Mouse (Mus musculus) embryonic facial prominence, embryonic 12.5 days (tissue): ENCODE measurements at regions not wholly inside any gene's neighbourhood (a gene's known extent, or its start where the extent isn't known, plus 50 kb on each side); places are given as distances from the start of the nearest gene placed in this dataset.

Source experiments
- ATAC-seq: fragments of 200-750 bp; cut with Nextera tagmentation; 2 replicates; pipeline ENCODE4 v1.8.0; 2017; ENCODE audit not compliant: insufficient number of reproducible peaks, insufficient read depth, low FRiP score, low TSS enrichment
- H3K27ac ChIP-seq: fragments of 300-500 bp; sonication (generic); 2 replicates; pipeline ENCODE4 v1.5.1; 2016; ENCODE audit warnings: mild to moderate bottlenecking
- H3K27me3 ChIP-seq: fragments of 300-500 bp; sonication (generic); 2 replicates; pipeline ENCODE4 v1.6.1; 2016; ENCODE audit warnings: mild to moderate bottlenecking, moderate library complexity
- H3K36me3 ChIP-seq: fragments of 300-500 bp; sonication (generic); 2 replicates; pipeline ENCODE4 v1.6.1; 2016; ENCODE audit warnings: mild to moderate bottlenecking
- H3K4me1 ChIP-seq: fragments of 300-500 bp; sonication (generic); 2 replicates; pipeline ENCODE4 v1.6.1; 2016
- H3K4me2 ChIP-seq: fragments of 300-500 bp; sonication (generic); replicated peaks from 2 replicates; pipeline ENCODE4 v1.6.1; 2016; ENCODE audit warnings: mild to moderate bottlenecking, moderate library complexity
- H3K4me3 ChIP-seq: fragments of 300-500 bp; sonication (generic); 2 replicates; pipeline ENCODE4 v1.5.1; 2016; ENCODE audit warnings: mild to moderate bottlenecking
- H3K9ac ChIP-seq: fragments of 300-500 bp; sonication (generic); 2 replicates; pipeline ENCODE4 v1.6.1; 2016; ENCODE audit warnings: mild to moderate bottlenecking, moderate library complexity
- H3K9me3 ChIP-seq: fragments of 300-500 bp; sonication (generic); 2 replicates; pipeline ENCODE4 v1.6.1; 2016; ENCODE audit warnings: mild to moderate bottlenecking, moderate library complexity
- WGBS: fragments of 180-500 bp; shearing (Covaris S2); methylation state at CpG from one replicate; pipeline ENCODE4 v1.1.7; 2016; 5-methylcytosine and 5-hydroxymethylcytosine counted together

DNA sequence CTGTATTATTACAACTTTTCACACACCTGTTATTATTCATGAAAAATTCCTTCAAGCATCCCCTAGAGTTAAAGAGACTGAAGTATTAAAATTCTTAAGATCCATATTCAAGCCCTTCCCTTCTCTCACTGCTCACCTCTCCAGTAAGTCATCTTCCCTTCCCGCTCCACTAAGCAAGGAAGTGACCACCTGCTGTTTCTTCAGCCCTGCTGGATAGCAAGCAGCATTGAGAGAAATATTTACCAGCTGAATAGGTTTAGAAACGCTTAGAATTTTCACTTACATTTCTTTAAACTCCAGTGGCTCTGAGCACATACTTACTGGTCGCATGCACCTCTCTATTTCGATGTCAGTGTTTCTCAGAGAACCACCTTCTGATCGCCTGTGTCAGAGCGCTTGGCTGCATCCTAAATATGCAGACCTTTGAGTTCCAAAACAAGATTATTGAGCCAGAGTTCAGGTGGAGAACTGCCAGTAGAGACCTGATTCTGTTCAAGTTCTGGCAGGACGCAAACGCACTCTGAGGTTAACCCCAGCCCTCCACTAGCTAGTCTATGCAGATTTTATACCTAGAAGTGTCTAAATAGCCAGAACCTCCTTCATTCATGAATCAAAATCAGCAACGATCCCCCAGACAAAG is 314.9 kb downstream of the Mllt3 start:
- H3K4me3 ChIP-seq: no peak overlapping the region
- no peaks in the 10 kb centered on the region for H3K4me1 ChIP-seq
- H3K4me2 ChIP-seq: no peak overlapping the region
- H3K27me3 ChIP-seq: no peaks in the 10 kb centered on the region
- 56% methylated on average over 9 of the region's 9 CpGs for WGBS
- no peaks in the 10 kb centered on the region for H3K36me3 ChIP-seq
- ATAC-seq: no peak
- H3K9ac ChIP-seq: no peak overlapping the region
- H3K27ac ChIP-seq: no peak overlapping the region
- H3K9me3 ChIP-seq: no peaks in the 10 kb centered on the region

DNA sequence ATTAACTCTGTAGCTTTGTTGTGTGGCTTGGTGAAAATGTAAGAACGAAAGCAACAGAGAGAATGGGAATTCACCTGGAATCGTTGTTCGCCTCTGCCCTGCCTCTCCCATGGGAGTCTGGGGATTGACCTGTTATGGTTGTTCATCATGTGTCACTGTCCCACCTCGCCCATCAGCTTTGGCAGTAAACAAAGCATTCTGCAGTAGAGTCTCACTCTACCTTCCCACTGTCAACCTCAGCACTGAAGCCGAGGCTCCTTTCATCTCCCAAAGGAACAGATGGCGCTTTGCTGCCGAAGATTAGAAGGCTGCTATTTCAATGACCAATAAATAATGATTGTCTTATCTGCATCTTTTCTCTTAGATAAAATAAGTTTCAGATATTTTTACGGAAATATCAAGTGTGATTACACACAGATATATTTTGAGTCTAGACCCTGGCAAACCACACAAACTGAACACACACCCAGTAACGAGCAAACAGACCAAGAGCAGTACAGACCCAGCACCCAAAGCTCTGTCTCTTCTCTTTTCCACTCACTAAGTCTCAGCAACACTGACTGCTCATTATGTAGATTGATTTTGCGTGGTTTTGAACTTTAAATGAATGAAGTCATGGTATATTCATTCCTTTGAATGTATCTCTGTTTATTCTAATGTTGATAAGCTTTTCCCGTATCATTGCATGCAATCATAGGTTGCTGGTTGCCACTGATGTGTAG is 317.8 kb downstream of the Mllt3 start:
- Histone ChIP-seq H3K9ac (no peak overlapping the region), H3K4me3 (no peak overlapping the region), H3K36me3 (no peaks in the 10 kb centered on the region), H3K4me1 (no peaks in the 10 kb centered on the region), H3K9me3 (no peaks in the 10 kb centered on the region), H3K4me2 (no peak overlapping the region), H3K27me3 (no peaks in the 10 kb centered on the region), H3K27ac (no peak overlapping the region)
- 77% methylated on average over 11 of the region's 11 CpGs for WGBS
- ATAC-seq: no peak

DNA sequence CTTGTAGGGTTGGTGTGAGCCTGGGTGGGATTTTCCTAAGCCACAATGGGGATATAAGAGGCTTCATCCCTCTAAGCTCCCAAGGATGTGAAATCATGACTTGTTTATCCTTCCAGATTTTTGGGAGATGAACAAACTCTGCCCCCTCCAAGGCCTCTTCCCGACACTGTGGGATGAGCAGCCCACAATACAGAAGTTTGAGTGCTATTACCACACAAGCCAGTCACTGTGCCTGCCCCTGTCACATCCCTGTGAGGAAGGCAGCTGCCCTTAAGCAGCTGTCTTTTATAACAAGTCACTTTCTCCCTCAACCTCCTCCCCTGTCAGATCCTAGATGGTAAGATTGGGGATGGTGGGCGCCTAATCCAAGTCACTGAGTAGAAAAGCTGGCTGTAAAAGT is 320.5 kb downstream of the Mllt3 start:
- H3K27me3 ChIP-seq: no peaks in the 10 kb centered on the region
- no peaks in the 10 kb centered on the region for H3K4me1 ChIP-seq
- ATAC-seq: no peak
- 62% methylated on average over 2 of the region's 2 CpGs for WGBS
- no peak overlapping the region for H3K27ac ChIP-seq
- H3K4me2 ChIP-seq: no peak overlapping the region
- H3K9me3 ChIP-seq: no peaks in the 10 kb centered on the region
- no peak overlapping the region for H3K9ac ChIP-seq
- no peak overlapping the region for H3K4me3 ChIP-seq
- H3K36me3 ChIP-seq: no peaks in the 10 kb centered on the region

- Histone ChIP-seq H3K4me3 (no peak overlapping the region), H3K9me3 (no peaks in the 10 kb centered on the region), H3K27me3 (no peaks in the 10 kb centered on the region), H3K4me2 (no peak overlapping the region), H3K36me3 (no peaks in the 10 kb centered on the region), H3K9ac (no peak overlapping the region), H3K4me1 (no peaks in the 10 kb centered on the region), H3K27ac (no peak overlapping the region)
- no peak for ATAC-seq
- 90% methylated on average over 3 of the region's 3 CpGs for WGBS
Observed at GRCm38 (mm10) chr4:87712286-87712685, 320.9 kb downstream of the Mllt3 start.

- Histone ChIP-seq H3K4me1 (no peaks in the 10 kb centered on the region), H3K4me3 (no peak overlapping the region), H3K4me2 (no peak overlapping the region), H3K36me3 (no peaks in the 10 kb centered on the region), H3K9ac (no peak overlapping the region), H3K27me3 (no peaks in the 10 kb centered on the region), H3K9me3 (no peaks in the 10 kb centered on the region), H3K27ac (no peak overlapping the region)
- no peak for ATAC-seq
- WGBS: 88% methylated on average over 8 of the region's 8 CpGs
Observed at GRCm38 (mm10) chr4:87711185-87711827, 321.9 kb downstream of the Mllt3 start.

- Histone ChIP-seq H3K4me3 (no peak overlapping the region), H3K9me3 (no peaks in the 10 kb centered on the region), H3K9ac (no peak overlapping the region), H3K4me1 (no peaks in the 10 kb centered on the region), H3K27me3 (no peaks in the 10 kb centered on the region), H3K27ac (no peak overlapping the region), H3K4me2 (no peak overlapping the region), H3K36me3 (no peaks in the 10 kb centered on the region)
- 13% methylated on average over 5 of the region's 5 CpGs for WGBS
- ATAC-seq: no peak
Observed at GRCm38 (mm10) chr4:87708981-87709645, 324.1 kb downstream of the Mllt3 start.

DNA sequence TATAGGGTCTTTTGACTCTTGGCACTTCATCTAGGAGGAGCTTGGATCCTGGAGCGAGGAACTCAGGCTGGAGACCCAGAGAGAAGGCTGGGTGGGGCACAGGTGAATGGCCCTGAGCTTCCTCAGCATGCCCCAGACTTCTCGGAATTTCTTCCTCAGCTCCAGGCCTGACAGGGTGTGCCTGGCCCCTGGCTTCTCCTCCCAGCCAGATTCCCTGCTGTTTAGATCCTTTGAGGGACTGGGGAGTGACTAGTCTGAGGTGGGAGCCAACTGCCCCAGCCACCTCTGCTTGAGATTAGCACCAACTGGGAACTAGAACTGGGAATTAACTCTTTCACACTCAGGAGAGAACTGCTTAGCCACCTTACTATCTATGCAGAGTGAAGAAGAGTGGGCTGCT is 325.8 kb downstream of the Mllt3 start:
- no peak overlapping the region for H3K9ac ChIP-seq
- no peak for ATAC-seq
- no peak overlapping the region for H3K27ac ChIP-seq
- H3K36me3 ChIP-seq: no peaks in the 10 kb centered on the region
- H3K9me3 ChIP-seq: no peaks in the 10 kb centered on the region
- 56% methylated on average over 2 of the region's 2 CpGs for WGBS
- no peak overlapping the region for H3K4me2 ChIP-seq
- no peak overlapping the region for H3K4me3 ChIP-seq
- no peaks in the 10 kb centered on the region for H3K4me1 ChIP-seq
- no peaks in the 10 kb centered on the region for H3K27me3 ChIP-seq

GRCm38 (mm10) chr4:87702834-87703233 is 330.3 kb downstream of the Mllt3 start:
- H3K27ac ChIP-seq: no peak overlapping the region
- H3K27me3 ChIP-seq: no peaks in the 10 kb centered on the region
- 64% methylated on average over 4 of the region's 4 CpGs for WGBS
- no peaks in the 10 kb centered on the region for H3K36me3 ChIP-seq
- H3K4me3 ChIP-seq: no peak overlapping the region
- H3K4me1 ChIP-seq: peaks cover 14% of the 10 kb centered on the region
- H3K4me2 ChIP-seq: no peak overlapping the region
- H3K9ac ChIP-seq: no peak overlapping the region
- ATAC-seq: no peak
- H3K9me3 ChIP-seq: no peaks in the 10 kb centered on the region

DNA sequence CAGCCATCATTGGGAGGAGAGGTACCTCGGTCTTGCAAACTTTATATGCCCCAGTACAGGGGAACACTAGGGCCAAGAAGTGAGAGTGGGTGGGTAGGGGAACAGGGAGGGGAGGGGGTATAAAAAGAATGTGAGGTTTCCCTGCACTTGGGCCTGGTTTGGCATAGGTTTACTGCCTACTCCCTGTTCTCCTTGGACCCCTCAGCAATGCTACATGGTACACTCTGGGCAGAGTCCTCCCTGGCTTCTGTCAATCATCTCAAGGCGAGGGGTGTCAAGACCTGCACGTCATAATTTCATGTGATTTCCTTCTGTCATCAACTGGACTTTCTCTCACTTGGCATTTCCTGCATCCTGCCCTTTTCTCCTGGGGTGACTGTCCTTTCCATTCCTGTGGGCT is 330.9 kb downstream of the Mllt3 start:
- whole genome bisulfite sequencing: 76% methylated on average over 3 of the region's 3 CpGs
- no peak for ATAC-seq

DNA sequence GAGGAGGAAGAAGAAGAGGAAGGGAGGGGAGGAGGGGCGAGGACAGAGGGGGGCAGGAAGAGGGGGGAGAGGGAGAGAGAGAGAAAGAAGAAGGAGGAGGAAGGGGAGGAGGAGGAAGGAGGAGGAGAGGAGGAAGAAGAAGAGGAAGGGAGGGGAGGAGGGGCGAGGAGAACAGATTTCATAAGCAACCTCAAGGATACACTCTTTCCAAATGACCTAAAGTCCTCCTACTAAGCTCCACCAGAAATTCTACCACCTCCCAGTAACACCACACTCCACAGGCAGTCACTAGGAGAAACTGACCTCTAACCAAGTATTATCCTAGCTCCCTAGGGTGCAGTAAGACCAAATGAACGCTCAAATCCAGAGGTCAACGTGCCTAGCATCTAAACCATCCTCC is 332.1 kb downstream of the Mllt3 start:
- WGBS: 74% methylated on average over 4 of the region's 4 CpGs
- H3K4me3 ChIP-seq: no peak overlapping the region
- H3K27ac ChIP-seq: no peak overlapping the region
- H3K9ac ChIP-seq: no peak overlapping the region
- no peaks in the 10 kb centered on the region for H3K9me3 ChIP-seq
- H3K36me3 ChIP-seq: no peaks in the 10 kb centered on the region
- no peak overlapping the region for H3K4me2 ChIP-seq
- ATAC-seq: no peak
- H3K4me1 ChIP-seq: peaks cover 14% of the 10 kb centered on the region
- H3K27me3 ChIP-seq: 0 out of 2 replicates have a peak, but pooled peaks cover 3% of the 10 kb centered on the region

More for the DNA sequence above, 330.9 kb downstream of the Mllt3 start:
- Histone ChIP-seq H3K9ac (no peak overlapping the region), H3K4me1 (peaks cover 14% of the 10 kb centered on the region), H3K4me3 (no peak overlapping the region), H3K27ac (no peak overlapping the region), H3K9me3 (no peaks in the 10 kb centered on the region), H3K27me3 (no peaks in the 10 kb centered on the region), H3K36me3 (no peaks in the 10 kb centered on the region), H3K4me2 (no peak overlapping the region)

GRCm38 (mm10) chr4:87700508-87700907 is 332.7 kb downstream of the Mllt3 start:
- ATAC-seq: no peak
- 60% methylated on average over 2 of the region's 2 CpGs for WGBS
- no peaks in the 10 kb centered on the region for H3K36me3 ChIP-seq
- 0 out of 2 replicates have a peak, but pooled peaks cover 3% of the 10 kb centered on the region for H3K27me3 ChIP-seq
- H3K27ac ChIP-seq: no peak overlapping the region
- H3K9me3 ChIP-seq: no peaks in the 10 kb centered on the region
- no peak overlapping the region for H3K4me3 ChIP-seq
- peaks cover 14% of the 10 kb centered on the region for H3K4me1 ChIP-seq
- H3K4me2 ChIP-seq: no peak overlapping the region
- H3K9ac ChIP-seq: no peak overlapping the region
